Mouse (Mus musculus) gastrocnemius, adult 18-20 months (tissue): ENCODE measurements around the gene Tada3. TPM values are rescaled to one million over a fixed set of nuclear protein-coding genes. Genes with fewer than 3 reads are reported as not detected.
"Not testable (repeated sequence)": the region's sequence is repeated elsewhere in the genome, so short reads cannot be mapped to it uniquely, and the experiment has no call there.

Experiments
- DNase-seq: peaks from one replicate; pipeline ENCODE4 v3.0.0; 2021; ENCODE audit warnings: low spot score
- microRNA-seq: library from miRNA; unstranded; fragments of <30 nt; microRNA quantifications from one replicate; pipeline ENCODE4 v1.2.0, GENCODE M21; 2021
- total RNA-seq, 2 experiments: library from RNA; stranded (reverse); gene quantifications; 2 replicates each; pipeline ENCODE4 v1.2.3; 2021

Tada3 gene
- total RNA-seq, 2 experiments from 2014 or later, result 14.6 to 15.3 TPM

- peak; percentile 87 for DNase-seq
Observed at GRCm38 (mm10) chr6:113343177-113344092, 34.2 kb downstream of the Tada3 start, which contains the start of gene Camk1. Camk1 (minus strand) TSS chr6:113343984.

GRCm38 (mm10) chr6:113342297-113342696 is 35.4 kb downstream of the Tada3 start:
- DNase-seq, result no peak

GRCm38 (mm10) chr6:113341574-113341973 is 36.1 kb downstream of the Tada3 start:
- no peak for DNase-seq

GRCm38 (mm10) chr6:113336852-113337620 is 40.6 kb downstream of the Tada3 start:
- DNase-seq, result no peak

GRCm38 (mm10) chr6:113334216-113334615 is 43.5 kb downstream of the Tada3 start:
- DNase-seq, result no peak

GRCm38 (mm10) chr6:113333137-113333950 is 44.3 kb downstream of the Tada3 start:
- no peak for DNase-seq

GRCm38 (mm10) chr6:113332734-113333133 is 44.9 kb downstream of the Tada3 start:
- DNase-seq, result not testable (repeated sequence)

- no peak for DNase-seq
Observed at GRCm38 (mm10) chr6:113331721-113332120, 46.0 kb downstream of the Tada3 start.

GRCm38 (mm10) chr6:113330547-113330946 is 47.1 kb downstream of the Tada3 start:
- no peak for DNase-seq

- no peak for DNase-seq
Observed at GRCm38 (mm10) chr6:113329396-113329795, 48.3 kb downstream of the Tada3 start.

GRCm38 (mm10) chr6:113326533-113327315 is 51.0 kb downstream of the Tada3 start, which contains the start of gene Ogg1:
Ogg1 (plus strand) TSS chr6:113326972.
- peak; percentile 99 for DNase-seq

Small RNA genes lying within 50 kb of the gene (microRNA-seq; reads per million reads assigned to microRNA genes)
- not detected for gene Gm24387

Other genes with a start within 250 kb of the Tada3 start
- gene Lhfpl4, start 182.5 kb downstream of the Tada3 start, total RNA-seq, result under 1 TPM; 0.32 to 0.55 TPM
- 10 to 100 TPM; 12.5 to 14.2 TPM for gene Mtmr14, start 140.0 kb downstream of the Tada3 start, total RNA-seq
- gene Cpne9, start 95.6 kb downstream of the Tada3 start, total RNA-seq, result under 1 TPM in 1 of 2 experiments, not detected in 1; 0.26 TPM
- 1 to 10 TPM; 9.7 to 9.8 TPM for gene Brpf1, start 70.7 kb downstream of the Tada3 start, total RNA-seq
- 1 to 10 TPM; 5.6 to 5.8 TPM for gene Ogg1, start 50.9 kb downstream of the Tada3 start, total RNA-seq
- gene Camk1, start 33.9 kb downstream of the Tada3 start, total RNA-seq, result 10 to 100 TPM; 39.0 to 42.9 TPM
- 10 to 100 TPM; 50.8 to 52.6 TPM for gene Arpc4, start 232 bp upstream of the Tada3 start, total RNA-seq
- under 1 TPM; 0.52 to 0.82 TPM for gene Ttll3, start 11.4 kb upstream of the Tada3 start, total RNA-seq
- 10 to 100 TPM in 1 of 2 experiments, 1 to 10 TPM in 1; 9.2 to 11.1 TPM for gene Rpusd3, start 41.5 kb upstream of the Tada3 start, total RNA-seq
- gene Cidec, start 57.9 kb upstream of the Tada3 start, total RNA-seq, result 10 to 100 TPM in 1 of 2 experiments, 1 to 10 TPM in 1; 9.9 to 17.2 TPM
- gene Jagn1, start 64.7 kb upstream of the Tada3 start, total RNA-seq, result 10 to 100 TPM; 28.2 to 28.9 TPM
- under 1 TPM; 0.26 to 0.30 TPM for gene Il17re, start 80.6 kb upstream of the Tada3 start, total RNA-seq
- 1 to 10 TPM; 3.8 to 4.9 TPM for gene Il17rc, start 93.5 kb upstream of the Tada3 start, total RNA-seq
- 10 to 100 TPM; 42.1 to 45.1 TPM for gene Creld1, start 105.4 kb upstream of the Tada3 start, total RNA-seq
- under 1 TPM in 1 of 2 experiments, not detected in 1; 0.07 TPM for gene Prrt3, start 124.0 kb upstream of the Tada3 start, total RNA-seq
- gene Emc3, start 153.8 kb upstream of the Tada3 start, total RNA-seq, result 10 to 100 TPM; 53.8 to 59.1 TPM
- gene Fancd2, start 153.8 kb upstream of the Tada3 start, total RNA-seq, result under 1 TPM; 0.09 to 0.32 TPM
- not detected for gene Fancd2os, start 222.8 kb upstream of the Tada3 start, total RNA-seq
- 10 to 100 TPM; 40.7 to 41.1 TPM for gene Brk1, start 226.9 kb upstream of the Tada3 start, total RNA-seq
- gene Vhl, start 246.1 kb upstream of the Tada3 start, total RNA-seq, result 1 to 10 TPM; 4.2 to 5.0 TPM